Mouse (Mus musculus) mouse embryonic stem cell (cell line): ENCODE data around the gene Ttyh1.

ENCODE experiments used
- in situ Hi-C, 2 experiments: fragments of 300-500 bp; cut with MboI; formaldehyde crosslinking; loops; 1 replicate in 1 of 2; 3 replicates in 1 of 2; pipeline ENCODE4 v1.14.3; 2019 to 2020; ENCODE audit warnings: low sequenced_read_pairs in 2 of 2, low pct_unique_long_range_greater_than_20kb in 1 of 2, mixed read lengths in 1 of 2; ENCODE audit not compliant: unreplicated experiment in 1 of 2

Ttyh1 gene

DNA sequence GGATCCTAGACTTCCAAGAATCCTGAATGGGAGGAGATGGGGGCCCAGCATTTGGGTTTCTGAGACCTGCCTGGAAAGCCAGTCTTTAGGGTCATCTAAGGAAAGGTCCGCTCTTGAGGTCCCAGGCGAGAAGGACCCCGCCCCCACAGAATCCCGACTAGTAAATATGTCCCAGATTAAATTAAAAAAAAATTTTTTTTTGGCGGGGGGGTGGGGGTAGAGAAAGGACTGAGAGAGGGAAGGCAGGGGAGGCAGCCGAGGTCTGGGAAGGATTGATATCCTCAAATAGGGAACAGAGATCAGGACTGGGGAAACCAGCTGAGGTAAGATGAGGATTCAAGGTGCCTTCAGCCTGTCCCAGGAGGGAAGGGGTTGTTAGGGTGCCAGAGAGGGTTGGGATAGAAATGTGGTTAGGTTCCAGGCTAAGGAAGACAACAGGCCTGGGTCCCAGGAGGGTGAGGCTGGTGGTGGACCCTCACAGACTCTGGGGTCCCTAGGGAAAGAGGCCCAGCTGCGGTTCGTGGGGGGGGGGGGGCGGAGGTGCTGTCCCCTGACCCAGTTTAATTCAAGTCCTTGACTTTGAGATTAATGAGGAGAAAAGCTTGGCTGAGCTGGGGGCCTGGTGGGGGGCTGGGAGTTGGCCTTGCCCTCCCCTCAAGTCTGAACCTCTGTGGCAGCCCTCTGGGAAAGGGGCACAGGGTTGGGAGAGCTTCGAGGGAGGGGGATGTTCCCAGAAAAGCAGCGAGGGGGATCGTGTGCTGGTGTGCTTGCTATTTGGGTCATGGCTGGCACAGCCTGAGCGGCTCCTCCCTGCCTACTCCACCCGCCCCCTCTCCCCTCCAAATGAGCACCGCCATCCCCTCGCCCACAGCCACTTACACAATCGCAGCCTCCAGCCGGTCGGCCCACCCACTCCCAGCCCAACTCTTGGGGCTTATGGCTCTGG, 1.0 kb downstream of the Ttyh1 start:
- in situ Hi-C loops: loop anchor here in 1 of 2 experiments (10.0 kb wide), 1 partner anchor 395 kb away; the partner anchor contains the start of gene Tnnt1

DNA sequence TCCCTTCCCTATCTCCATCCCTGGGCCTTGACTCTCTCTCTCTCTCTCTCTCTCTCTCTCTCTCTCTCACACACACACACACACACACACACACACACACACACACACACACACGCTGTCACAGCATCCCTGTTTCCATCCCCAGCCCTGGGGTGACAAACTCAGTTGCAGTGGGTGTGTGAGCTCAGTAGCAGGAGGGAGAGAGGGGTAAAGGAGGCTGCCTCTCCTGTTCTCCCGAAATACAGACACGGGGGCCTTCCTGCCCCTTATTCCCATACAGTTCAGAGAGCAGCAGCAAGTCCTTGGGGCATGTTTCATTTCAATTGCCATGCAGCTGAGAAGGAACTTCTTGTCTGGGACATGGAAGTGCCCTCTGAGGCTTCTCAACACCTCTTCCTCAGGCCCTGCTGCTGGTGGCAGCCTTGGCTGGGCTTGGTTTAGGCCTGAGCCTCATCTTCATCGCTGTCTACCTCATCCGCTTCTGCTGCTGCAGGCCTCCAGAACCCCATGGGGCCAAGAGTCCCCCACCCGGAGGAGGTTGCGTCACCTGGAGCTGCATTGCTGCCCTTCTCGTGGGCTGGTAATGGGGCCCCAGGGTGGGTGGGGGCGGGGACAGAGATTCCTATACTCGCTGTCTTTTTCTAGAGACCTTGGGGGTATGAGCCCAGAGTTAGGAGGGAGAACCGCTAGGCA, 3.0 kb downstream of the Ttyh1 start:
- in situ Hi-C loops: loop anchor here in 1 of 2 experiments (10.0 kb wide), 1 partner anchor 393 kb away; the partner anchor contains the start of gene Tnnt1

DNA sequence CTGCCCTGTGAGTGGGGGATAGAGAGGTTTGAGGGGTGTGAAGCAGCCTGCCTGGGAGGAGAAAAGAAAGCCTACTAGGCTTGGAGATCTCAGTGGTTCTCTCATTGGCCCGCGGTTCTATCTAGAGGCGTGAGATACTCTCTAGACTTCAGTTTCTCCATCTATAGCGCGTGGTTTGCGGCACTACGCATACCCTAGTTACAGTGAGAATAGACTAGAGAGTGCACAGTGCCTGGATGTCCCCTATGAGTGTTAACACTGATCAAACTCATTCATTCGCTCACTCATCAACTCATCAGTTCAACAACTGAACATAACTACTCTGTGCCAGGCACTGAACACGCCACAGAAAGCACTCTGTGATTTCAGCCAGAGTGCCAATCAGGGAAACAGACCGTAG, 3.6 kb downstream of the Ttyh1 start:
- in situ Hi-C loops: loop anchor here in 1 of 2 experiments (10.0 kb wide), 1 partner anchor 392 kb away; the partner anchor contains the start of gene Tnnt1

DNA sequence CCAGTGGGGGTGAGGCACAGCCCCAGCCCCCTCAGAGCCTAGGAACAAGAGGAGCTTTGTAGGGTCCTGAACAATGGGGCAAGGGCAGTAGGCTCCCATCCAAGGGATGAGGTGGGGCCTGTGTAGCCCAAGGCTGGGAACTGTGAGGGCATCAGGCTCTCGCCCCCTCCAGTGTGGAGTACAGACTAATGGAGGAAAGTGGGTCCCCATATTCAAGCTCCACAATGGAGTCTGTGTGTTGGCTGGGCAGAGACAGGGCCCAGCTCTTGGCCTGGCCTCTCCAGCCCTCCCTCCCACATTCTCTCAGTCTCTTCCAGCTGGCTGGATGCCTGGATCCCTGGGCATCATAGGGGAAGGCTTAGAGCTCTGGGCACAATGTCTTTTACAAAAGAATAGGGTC, 4.5 kb downstream of the Ttyh1 start:
- in situ Hi-C loops: loop anchor here in 1 of 2 experiments (10.0 kb wide), 1 partner anchor 391 kb away; the partner anchor contains the start of gene Tnnt1

DNA sequence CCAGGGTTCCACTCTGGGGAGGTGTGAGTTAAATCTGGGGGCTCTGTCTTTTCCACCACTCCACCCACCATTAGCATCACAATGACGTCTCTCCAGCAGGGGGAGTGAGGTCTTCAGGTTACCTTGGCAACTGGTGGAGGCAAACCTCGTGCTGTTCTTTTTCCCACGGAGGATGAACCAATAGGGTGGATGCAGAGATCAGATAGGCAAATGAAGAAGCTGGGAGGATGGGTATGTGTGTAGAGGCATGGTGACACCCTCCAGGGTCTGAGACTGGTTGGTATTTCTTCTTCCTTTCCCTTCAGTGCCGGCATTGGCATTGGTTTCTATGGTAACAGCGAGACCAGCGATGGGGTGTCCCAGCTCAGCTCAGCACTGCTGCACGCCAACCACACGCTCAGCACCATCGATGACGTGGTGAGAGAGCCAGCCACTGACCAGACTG, 5.1 kb downstream of the Ttyh1 start:
- in situ Hi-C loops: loop anchor here in 1 of 2 experiments (10.0 kb wide), 1 partner anchor 390 kb away; the partner anchor contains the start of gene Tnnt1

- in situ Hi-C loops: loop anchor here (5.0 to 25.0 kb wide), 4 partner anchors 302 to 438 kb away; partner anchors contain the start of genes Mboat7 (in 1 of the 2), Rdh13 (in 1 of the 2), Tmc4 (in 1 of the 2) and Tnnt1 (in 1 of the 2)
Observed at GRCm38 (mm10) chr7:4124856-4125255, 5.6 kb downstream of the Ttyh1 start.

DNA sequence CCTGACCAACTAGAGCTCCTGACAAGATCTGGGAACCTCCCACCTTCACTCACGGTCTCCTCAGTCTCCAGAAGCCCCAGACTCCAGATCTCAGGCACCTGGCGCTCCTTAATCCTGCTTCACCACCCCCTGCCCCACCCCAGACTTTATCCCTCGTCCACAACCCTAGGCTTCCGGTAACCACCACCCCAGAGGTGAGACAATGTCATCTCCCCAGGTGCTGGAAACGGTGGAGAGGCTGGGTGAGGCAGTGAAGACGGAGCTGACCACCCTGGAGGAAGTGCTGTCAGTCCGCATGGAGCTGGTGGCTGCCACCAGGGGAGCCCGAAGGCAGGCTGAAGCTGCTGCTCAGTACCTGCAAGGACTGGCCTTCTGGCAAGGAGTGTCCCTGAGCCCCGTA, 6.1 kb downstream of the Ttyh1 start:
- in situ Hi-C loops: loop anchor here (5.0 to 25.0 kb wide), 4 partner anchors 302 to 438 kb away; partner anchors contain the start of genes Mboat7 (in 1 of the 2), Rdh13 (in 1 of the 2), Tmc4 (in 1 of the 2) and Tnnt1 (in 1 of the 2)

- in situ Hi-C loops: loop anchor here (5.0 to 25.0 kb wide), 4 partner anchors 300 to 440 kb away; partner anchors contain the start of genes Mboat7 (in 1 of the 2), Rdh13 (in 1 of the 2), Tmc4 (in 1 of the 2) and Tnnt1 (in 1 of the 2)
Observed at GRCm38 (mm10) chr7:4126992-4127785, 8.0 kb downstream of the Ttyh1 start.

DNA sequence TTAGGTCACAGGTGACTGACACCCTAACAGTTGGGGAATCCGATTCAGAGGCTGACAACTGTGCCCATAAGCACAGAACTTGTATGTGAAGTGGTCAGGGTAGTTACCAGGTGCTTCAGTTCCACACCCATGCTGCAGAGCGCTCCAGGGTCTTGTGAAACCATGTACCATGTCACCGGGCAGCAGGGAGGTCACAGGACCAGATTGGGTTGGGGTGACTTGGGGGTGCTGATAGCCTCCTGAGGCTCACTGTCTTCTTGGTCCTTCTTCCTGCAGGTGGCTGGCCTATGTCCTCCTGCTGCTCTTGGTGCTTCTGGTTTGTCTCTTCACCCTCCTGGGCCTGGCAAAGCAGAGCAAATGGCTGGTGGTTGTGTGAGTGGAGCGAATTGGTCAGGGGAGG, 8.7 kb downstream of the Ttyh1 start:
- in situ Hi-C loops: loop anchor here (5.0 to 25.0 kb wide), 4 partner anchors 299 to 441 kb away; partner anchors contain the start of genes Mboat7 (in 1 of the 2), Rdh13 (in 1 of the 2), Tmc4 (in 1 of the 2) and Tnnt1 (in 1 of the 2)

DNA sequence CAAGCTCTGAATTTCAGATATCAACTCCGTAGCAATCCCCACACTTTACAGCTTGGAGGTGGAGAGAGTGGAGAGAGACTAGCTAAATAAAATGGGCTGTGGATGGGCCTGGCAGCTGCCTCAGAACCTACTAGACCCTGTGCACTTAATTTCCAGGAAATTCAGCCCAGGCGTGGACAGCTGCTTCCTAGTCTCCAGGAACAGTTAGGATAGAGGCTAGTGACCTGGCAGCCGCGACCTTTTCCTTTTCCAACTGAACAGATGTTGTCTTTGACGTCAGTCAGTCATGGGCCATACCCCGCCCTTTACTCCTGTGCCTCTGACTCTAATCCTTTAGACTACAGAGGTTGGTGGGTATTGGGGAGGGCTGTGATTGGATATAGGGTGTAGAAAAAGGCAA, 9.7 kb downstream of the Ttyh1 start:
- in situ Hi-C loops: loop anchor here (5.0 to 25.0 kb wide), 4 partner anchors 298 to 442 kb away; partner anchors contain the start of genes Mboat7 (in 1 of the 2), Rdh13 (in 1 of the 2), Tmc4 (in 1 of the 2) and Tnnt1 (in 1 of the 2)

DNA sequence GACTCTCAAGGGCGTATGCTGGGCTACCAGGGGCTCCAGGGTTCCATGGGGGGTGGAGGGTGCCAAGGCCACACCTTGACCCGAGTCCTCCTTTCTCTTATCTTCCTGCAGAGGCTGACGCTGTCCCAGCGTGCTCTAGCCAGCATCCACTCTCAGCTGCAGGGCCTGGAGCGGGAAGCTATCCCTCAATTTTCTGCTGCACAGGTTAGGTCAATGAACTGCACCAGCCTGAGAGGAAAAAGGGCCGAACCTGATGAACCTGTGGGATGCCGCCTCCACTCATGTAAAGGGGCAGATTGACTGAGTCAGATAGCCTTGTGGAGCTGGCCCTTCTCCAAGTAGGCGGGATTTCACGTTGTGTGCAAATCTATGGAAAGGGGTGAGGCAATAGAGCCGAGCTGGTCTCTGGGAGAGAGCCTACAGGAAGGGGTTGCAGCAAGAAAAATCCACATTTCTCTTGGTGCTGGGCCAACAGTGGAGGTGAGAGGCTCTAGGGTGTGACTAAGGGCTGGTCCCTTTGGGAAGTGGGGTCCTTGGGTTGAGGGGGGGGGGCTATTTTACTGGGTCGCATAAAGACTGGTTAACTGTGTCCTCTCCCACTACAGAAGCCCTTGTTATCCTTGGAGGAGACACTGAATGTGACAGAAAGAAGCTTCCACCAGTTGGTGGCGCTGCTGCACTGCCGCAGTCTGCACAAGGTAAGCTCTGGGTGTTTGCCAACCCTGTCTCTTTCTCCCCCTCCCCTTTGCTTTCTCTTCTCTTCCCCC, 11.7 kb downstream of the Ttyh1 start:
- in situ Hi-C loops: loop anchor here (25.0 kb wide), 2 partner anchors 306 to 444 kb away; partner anchors contain the start of genes Mboat7 (in 1 of the 2), Rdh13 (in 1 of the 2), Tmc4 (in 1 of the 2) and Tsen34 (in 1 of the 2)

- in situ Hi-C loops: loop anchor here (25.0 kb wide), 2 partner anchors 305 to 445 kb away; partner anchors contain the start of genes Mboat7 (in 1 of the 2), Rdh13 (in 1 of the 2), Tmc4 (in 1 of the 2) and Tsen34 (in 1 of the 2)
Observed at GRCm38 (mm10) chr7:4131964-4132363, 12.8 kb downstream of the Ttyh1 start.

GRCm38 (mm10) chr7:4132581-4132980, 13.4 kb downstream of the Ttyh1 start:
- in situ Hi-C loops: loop anchor here (25.0 kb wide), 2 partner anchors 305 to 445 kb away; partner anchors contain the start of genes Mboat7 (in 1 of the 2), Rdh13 (in 1 of the 2), Tmc4 (in 1 of the 2) and Tsen34 (in 1 of the 2)

DNA sequence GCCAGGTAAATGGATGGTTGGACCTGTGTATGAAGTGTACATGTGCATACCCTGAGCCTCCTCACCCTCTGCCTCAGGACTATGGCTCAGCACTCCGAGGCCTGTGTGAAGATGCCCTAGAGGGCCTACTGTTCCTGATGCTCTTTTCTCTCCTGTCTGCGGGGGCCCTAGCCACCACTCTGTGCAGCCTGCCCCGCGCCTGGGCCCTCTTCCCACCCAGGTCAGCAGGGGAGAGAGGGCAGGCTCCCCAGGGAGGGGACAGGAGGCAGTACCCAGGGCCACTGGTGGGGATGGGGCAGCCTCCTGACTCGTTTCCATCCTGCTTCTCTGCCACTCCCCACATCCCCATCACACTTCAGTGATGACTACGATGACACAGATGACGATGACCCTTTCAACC, 13.8 kb downstream of the Ttyh1 start:
- in situ Hi-C loops: loop anchor here (25.0 kb wide), 2 partner anchors 304 to 446 kb away; partner anchors contain the start of genes Mboat7 (in 1 of the 2), Rdh13 (in 1 of the 2), Tmc4 (in 1 of the 2) and Tsen34 (in 1 of the 2)

DNA sequence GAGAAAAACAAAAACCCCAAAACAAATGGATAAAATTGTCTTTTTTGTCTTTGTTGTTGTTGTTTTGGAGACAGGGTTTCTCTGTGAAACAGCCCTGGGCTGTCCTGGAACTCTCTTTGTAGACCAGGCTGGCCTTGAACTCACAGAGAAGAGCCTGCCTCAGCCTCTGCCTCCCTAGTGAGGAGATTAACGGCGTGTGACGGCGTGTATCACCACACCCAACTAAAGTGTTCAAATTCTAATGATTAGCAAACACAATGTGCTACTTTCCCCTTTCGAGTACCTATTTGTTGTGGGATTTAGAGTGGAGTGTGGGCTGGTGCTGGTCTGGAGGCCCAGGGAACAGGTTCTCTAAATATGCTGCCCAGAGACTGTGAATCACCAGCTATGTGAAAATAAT, 15.7 kb downstream of the Ttyh1 start:
- in situ Hi-C loops: loop anchor here (25.0 kb wide), 2 partner anchors 302 to 448 kb away; partner anchors contain the start of genes Mboat7 (in 1 of the 2), Rdh13 (in 1 of the 2), Tmc4 (in 1 of the 2) and Tsen34 (in 1 of the 2)

GRCm38 (mm10) chr7:4136404-4136770, 17.2 kb downstream of the Ttyh1 start:
- in situ Hi-C loops: loop anchor here (25.0 kb wide), 2 partner anchors 301 to 449 kb away; partner anchors contain the start of genes Mboat7 (in 1 of the 2), Rdh13 (in 1 of the 2), Tmc4 (in 1 of the 2) and Tsen34 (in 1 of the 2)
